Mouse (Mus musculus): ENCODE measurements around the gene Lemd2. TPM values are rescaled to one million over a fixed set of nuclear protein-coding genes. Genes with fewer than 3 reads are reported as not detected.

Lemd2 gene
- total and polyA plus RNA-seq, 2 experiments: 15.1 to 45.1 TPM

- no peak for TF ChIP-seq CTCF (IDR thresholded peaks at IDR 0.05; ENCODE audit: low read depth, low read length)
- H3K4me3 ChIP-seq (ENCODE audit: insufficient read depth, low read depth, low read length): no peak overlapping the region
- H3K27ac ChIP-seq (replicated peaks; ENCODE audit: insufficient read depth, low read depth, low read length): no peak overlapping the region
- H3K4me1 ChIP-seq (ENCODE audit: control insufficient read depth, insufficient read depth, low read length): no peaks in the 10 kb centered on the region
- H3K9ac ChIP-seq (ENCODE audit: low read depth, low read length): no peak overlapping the region
- no peak for DNase-seq (ENCODE audit: extremely low read depth, low read depth, low spot score)
- 73% methylated on average over 6 of the region's 6 CpGs for WGBS
- no peaks in the 10 kb centered on the region for H3K79me2 ChIP-seq (ENCODE audit: control insufficient read depth, insufficient read depth, low read length)
- no peaks in the 10 kb centered on the region for H3K27me3 ChIP-seq (ENCODE audit: control insufficient read depth, insufficient read depth, low read length)
- peaks cover 6% of the 10 kb centered on the region; the same call in 1 of the 2 replicates for H3K36me3 ChIP-seq (ENCODE audit: control insufficient read depth, insufficient read depth, low read length)
These were observed 13.1 kb downstream of the Lemd2 start for GRCm38 (mm10) chr17:27191189-27191588.

- TF ChIP-seq CTCF (IDR thresholded peaks at IDR 0.05; ENCODE audit: low read depth, low read length) (peak; percentile 99), POLR2A (IDR thresholded peaks at IDR 0.05; ENCODE audit: extremely low read depth, insufficient read depth, low read length) (no peak)
- peak; percentile 26 for DNase-seq (ENCODE audit: extremely low read depth, low read depth, low spot score)
- H3K27me3 ChIP-seq (ENCODE audit: control insufficient read depth, insufficient read depth, low read length): no peaks in the 10 kb centered on the region
- 62% methylated on average over 10 of the region's 10 CpGs for WGBS
- peaks cover 2% of the 10 kb centered on the region; the same call in 1 of the 2 replicates for H3K36me3 ChIP-seq (ENCODE audit: control insufficient read depth, insufficient read depth, low read length)
- no peaks in the 10 kb centered on the region for H3K4me1 ChIP-seq (ENCODE audit: control insufficient read depth, insufficient read depth, low read length)
- no peak overlapping the region for H3K4me3 ChIP-seq (ENCODE audit: insufficient read depth, low read depth, low read length)
- no peaks in the 10 kb centered on the region for H3K79me2 ChIP-seq (ENCODE audit: control insufficient read depth, insufficient read depth, low read length)
- H3K27ac ChIP-seq (replicated peaks; ENCODE audit: insufficient read depth, low read depth, low read length): no peak overlapping the region
- H3K9ac ChIP-seq (ENCODE audit: low read depth, low read length): no peak overlapping the region
These were observed 14.5 kb downstream of the Lemd2 start for GRCm38 (mm10) chr17:27189640-27190216.

GRCm38 (mm10) chr17:27188883-27189282 lies 15.4 kb downstream of the Lemd2 start:
- H3K79me2 ChIP-seq (ENCODE audit: control insufficient read depth, insufficient read depth, low read length): no peaks in the 10 kb centered on the region

GRCm38 (mm10) chr17:27187059-27187458 lies 17.2 kb downstream of the Lemd2 start:
- no peak for DNase-seq (ENCODE audit: extremely low read depth, low read depth, low spot score)
- 55% methylated on average over 5 of the region's 5 CpGs for WGBS
- H3K4me3 ChIP-seq (ENCODE audit: insufficient read depth, low read depth, low read length): no peak overlapping the region
- no peak overlapping the region for H3K9ac ChIP-seq (ENCODE audit: low read depth, low read length)
- TF ChIP-seq CTCF (IDR thresholded peaks at IDR 0.05; ENCODE audit: low read depth, low read length) (no peak), POLR2A (IDR thresholded peaks at IDR 0.05; ENCODE audit: extremely low read depth, insufficient read depth, low read length) (no peak)
- H3K27me3 ChIP-seq (ENCODE audit: control insufficient read depth, insufficient read depth, low read length): no peaks in the 10 kb centered on the region
- H3K4me1 ChIP-seq (ENCODE audit: control insufficient read depth, insufficient read depth, low read length): no peaks in the 10 kb centered on the region
- peaks cover 2% of the 10 kb centered on the region; the same call in 1 of the 2 replicates for H3K36me3 ChIP-seq (ENCODE audit: control insufficient read depth, insufficient read depth, low read length)
- H3K27ac ChIP-seq (replicated peaks; ENCODE audit: insufficient read depth, low read depth, low read length): no peak overlapping the region
- H3K79me2 ChIP-seq (ENCODE audit: control insufficient read depth, insufficient read depth, low read length): no peaks in the 10 kb centered on the region

More at GRCm38 (mm10) chr17:27188883-27189282, 15.4 kb downstream of the Lemd2 start:
- WGBS: 83% methylated on average over 9 of the region's 9 CpGs
- no peak for DNase-seq (ENCODE audit: extremely low read depth, low read depth, low spot score)
- Histone ChIP-seq H3K4me3 (ENCODE audit: insufficient read depth, low read depth, low read length) (no peak overlapping the region), H3K9ac (ENCODE audit: low read depth, low read length) (no peak overlapping the region), H3K27ac (replicated peaks; ENCODE audit: insufficient read depth, low read depth, low read length) (no peak overlapping the region), H3K4me1 (ENCODE audit: control insufficient read depth, insufficient read depth, low read length) (no peaks in the 10 kb centered on the region), H3K36me3 (ENCODE audit: control insufficient read depth, insufficient read depth, low read length) (peaks cover 2% of the 10 kb centered on the region; the same call in 1 of the 2 replicates), H3K27me3 (ENCODE audit: control insufficient read depth, insufficient read depth, low read length) (no peaks in the 10 kb centered on the region)
- TF ChIP-seq POLR2A (IDR thresholded peaks at IDR 0.05; ENCODE audit: extremely low read depth, insufficient read depth, low read length) (no peak), CTCF (IDR thresholded peaks at IDR 0.05; ENCODE audit: low read depth, low read length) (no peak)

GRCm38 (mm10) chr17:27186068-27186467 lies 18.2 kb downstream of the Lemd2 start:
- Histone ChIP-seq H3K4me1 (ENCODE audit: control insufficient read depth, insufficient read depth, low read length) (no peaks in the 10 kb centered on the region), H3K9ac (ENCODE audit: low read depth, low read length) (no peak overlapping the region), H3K36me3 (ENCODE audit: control insufficient read depth, insufficient read depth, low read length) (no peaks in the 10 kb centered on the region), H3K27me3 (ENCODE audit: control insufficient read depth, insufficient read depth, low read length) (no peaks in the 10 kb centered on the region), H3K27ac (replicated peaks; ENCODE audit: insufficient read depth, low read depth, low read length) (no peak overlapping the region), H3K79me2 (ENCODE audit: control insufficient read depth, insufficient read depth, low read length) (no peaks in the 10 kb centered on the region), H3K4me3 (ENCODE audit: insufficient read depth, low read depth, low read length) (no peak overlapping the region)
- TF ChIP-seq CTCF (IDR thresholded peaks at IDR 0.05; ENCODE audit: low read depth, low read length): no peak
- no peak for TF ChIP-seq POLR2A (IDR thresholded peaks at IDR 0.05; ENCODE audit: extremely low read depth, insufficient read depth, low read length)
- DNase-seq (ENCODE audit: extremely low read depth, low read depth, low spot score): no peak
- 88% methylated on average over 3 of the region's 3 CpGs for WGBS

GRCm38 (mm10) chr17:27183667-27184292 lies 20.5 kb downstream of the Lemd2 start:
- H3K4me1 ChIP-seq (ENCODE audit: control insufficient read depth, insufficient read depth, low read length): no peaks in the 10 kb centered on the region
- DNase-seq (ENCODE audit: extremely low read depth, low read depth, low spot score): no peak

More at GRCm38 (mm10) chr17:27183667-27184292, 20.5 kb downstream of the Lemd2 start:
- Histone ChIP-seq H3K79me2 (ENCODE audit: control insufficient read depth, insufficient read depth, low read length) (no peaks in the 10 kb centered on the region), H3K9ac (ENCODE audit: low read depth, low read length) (no peak overlapping the region), H3K4me3 (ENCODE audit: insufficient read depth, low read depth, low read length) (no peak overlapping the region), H3K27me3 (ENCODE audit: control insufficient read depth, insufficient read depth, low read length) (no peaks in the 10 kb centered on the region), H3K27ac (replicated peaks; ENCODE audit: insufficient read depth, low read depth, low read length) (no peak overlapping the region), H3K36me3 (ENCODE audit: control insufficient read depth, insufficient read depth, low read length) (no peaks in the 10 kb centered on the region)
- WGBS: 93% methylated on average over 12 of the region's 12 CpGs
- TF ChIP-seq CTCF (IDR thresholded peaks at IDR 0.05; ENCODE audit: low read depth, low read length) (no peak), POLR2A (IDR thresholded peaks at IDR 0.05; ENCODE audit: extremely low read depth, insufficient read depth, low read length) (no peak)
